In the genomic region with DNA sequence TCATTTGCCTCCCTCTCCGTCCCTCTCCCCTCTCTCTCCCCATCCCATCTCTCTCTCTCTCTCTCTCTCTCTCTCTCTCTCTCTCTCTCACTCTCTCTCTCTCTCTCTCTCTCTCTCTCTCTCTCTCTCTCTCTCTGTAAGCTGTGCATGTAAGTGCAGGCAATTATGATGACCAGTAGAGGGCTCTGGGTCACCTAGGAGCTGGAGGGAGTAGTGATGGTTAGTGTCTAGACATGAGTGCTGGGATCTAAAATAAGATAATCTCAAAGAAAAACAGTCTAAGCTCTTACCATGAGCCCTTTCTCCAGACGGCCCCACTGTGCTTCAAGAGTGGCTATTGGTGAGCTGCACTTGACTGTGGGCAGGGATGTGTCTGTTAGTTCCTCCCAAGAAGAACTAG, we compare ENCODE assay signal across 20 mouse cellular contexts. TPM values are rescaled to one million over a fixed set of nuclear protein-coding genes. Genes with fewer than 3 reads are reported as not detected.
A peak's percentile ranks its signal among the peaks of the same experiment; 100 is the strongest.
DNase-seq lines count a peak whose midpoint lies in the region; ATAC-seq and TF ChIP-seq lines count a peak whose summit lies in the region.
"Had no signal": no experiment of that assay in that cellular context is flagged by ENCODE, and none has a peak within 500 bp of the region (broad histone marks: within the 10 kb centered on the region; RNA-seq: fewer than 3 reads in every experiment).

No protein-coding gene starts in this region.

- no peaks in the 10 kb centered on the region for H3K4me1 ChIP-seq in midbrain, postnatal 0 days (ENCODE audit: insufficient read depth, low read length)
- no peaks in the 10 kb centered on the region for H3K4me1 ChIP-seq in midbrain, embryonic 16.5 days (ENCODE audit: control insufficient read depth, insufficient read depth, low read length)
- H3K4me1 ChIP-seq in MEL (ENCODE audit: control insufficient read depth in 1 of 2, insufficient read depth in 2 of 2, low read length in 2 of 2), result no peaks in the 10 kb centered on the region
- H3K4me1 ChIP-seq in hindbrain, postnatal 0 days (ENCODE audit: insufficient read depth, low read length), result no peaks in the 10 kb centered on the region
- H3K4me1 ChIP-seq in forebrain, embryonic 11.5 days (replicated peaks; ENCODE audit: control insufficient read depth, insufficient read depth, low read length), result no peaks in the 10 kb centered on the region
- H3K4me1 ChIP-seq: embryonic facial prominence, embryonic 12.5 days; forebrain, embryonic 12.5 days; heart, embryonic 13.5 days; hindbrain, embryonic 15.5 days had no signal

- no peak; a peak in 1 of 4 replicates for TF ChIP-seq POLR2A in MEL (IDR thresholded peaks at IDR 0.05; ENCODE audit: control insufficient read depth in 1 of 2, insufficient read depth in 1 of 2, low read depth in 1 of 2, low read length in 2 of 2, poor library complexity in 1 of 2)

- no peak overlapping the region for H3K4me2 ChIP-seq in midbrain, postnatal 0 days (ENCODE audit: low read depth, low read length, poor library complexity, severe bottlenecking)
- no peak overlapping the region for H3K4me2 ChIP-seq in midbrain, embryonic 16.5 days (ENCODE audit: low read length)
- no peak overlapping the region for H3K4me2 ChIP-seq in hindbrain, postnatal 0 days (ENCODE audit: low read depth, low read length)
- no peak overlapping the region for H3K4me2 ChIP-seq in forebrain, embryonic 11.5 days (ENCODE audit: low read depth, low read length, severe bottlenecking)
- H3K4me2 ChIP-seq: embryonic facial prominence, embryonic 12.5 days; forebrain, embryonic 12.5 days; heart, embryonic 13.5 days; hindbrain, embryonic 15.5 days had no signal

- peak; percentile 34 for DNase-seq in heart, adult 11 months
- no peak for DNase-seq in heart, adult 9 months (ENCODE audit: low spot score in 2 of 2)
- DNase-seq in midbrain, postnatal 0 days (ENCODE audit: low spot score), result no peak
- DNase-seq in MEL (ENCODE audit: low read depth, low spot score), result peak; percentile 23
- peak; percentile 1 for DNase-seq in naive thymus-derived CD4-positive, alpha-beta T cell, adult 2 months (ENCODE audit: low read depth)
- no peak for DNase-seq in hindbrain, postnatal 0 days (ENCODE audit: low spot score)
- no peak for DNase-seq in forebrain, embryonic 11.5 days (ENCODE audit: low spot score)
- DNase-seq: adrenal gland, postnatal 14 days; cerebellum, adult 11-12 months; cerebellum, adult 9-10 months; cerebellum, postnatal 25 days; gastrocnemius, postnatal 14 days; heart, postnatal 36 days had no signal

- no peak overlapping the region for H3K27ac ChIP-seq in midbrain, postnatal 0 days (ENCODE audit: low read depth, low read length)
- no peak overlapping the region for H3K27ac ChIP-seq in midbrain, embryonic 16.5 days (ENCODE audit: low read length)
- H3K27ac ChIP-seq in MEL (ENCODE audit: control insufficient read depth, low read depth, low read length), result no peak overlapping the region
- H3K27ac ChIP-seq in hindbrain, postnatal 0 days, result no peak overlapping the region
- no peak overlapping the region for H3K27ac ChIP-seq in forebrain, embryonic 11.5 days (ENCODE audit: low read depth, low read length)
- H3K27ac ChIP-seq: embryonic facial prominence, embryonic 12.5 days; forebrain, embryonic 12.5 days; heart, embryonic 13.5 days; hindbrain, embryonic 15.5 days had no signal

- H3K36me3 ChIP-seq in midbrain, postnatal 0 days (ENCODE audit: insufficient read depth, low read length), result no peaks in the 10 kb centered on the region
- H3K36me3 ChIP-seq in midbrain, embryonic 16.5 days (ENCODE audit: control insufficient read depth, insufficient read depth, low read length), result no peaks in the 10 kb centered on the region
- H3K36me3 ChIP-seq in MEL (ENCODE audit: control insufficient read depth in 1 of 2, insufficient read depth in 2 of 2, low read length in 2 of 2), result no peaks in the 10 kb centered on the region; a peak in 1 of 4 replicates
- peaks cover 8% of the 10 kb centered on the region; the same call in 1 of the 2 replicates for H3K36me3 ChIP-seq in hindbrain, postnatal 0 days (ENCODE audit: insufficient read depth, low read length)
- H3K36me3 ChIP-seq in forebrain, embryonic 11.5 days (ENCODE audit: control insufficient read depth, insufficient read depth, low read length), result no peaks in the 10 kb centered on the region; the same call in 1 of the 2 replicates
- H3K36me3 ChIP-seq: hindbrain, embryonic 15.5 days had no signal

- no peak for TF ChIP-seq RAD21 in MEL (IDR thresholded peaks at IDR 0.05; ENCODE audit: low read depth, low read length)

- no peaks in the 10 kb centered on the region for H3K9me3 ChIP-seq in midbrain, postnatal 0 days (ENCODE audit: low read length)
- no peaks in the 10 kb centered on the region for H3K9me3 ChIP-seq in midbrain, embryonic 16.5 days (replicated peaks; ENCODE audit: control insufficient read depth, low read length, poor library complexity, severe bottlenecking)
- H3K9me3 ChIP-seq in MEL (replicated peaks; ENCODE audit: insufficient read depth, low read length), result no peaks in the 10 kb centered on the region
- no peaks in the 10 kb centered on the region for H3K9me3 ChIP-seq in hindbrain, postnatal 0 days (ENCODE audit: low read length)
- H3K9me3 ChIP-seq in forebrain, embryonic 11.5 days (ENCODE audit: control insufficient read depth, low read length), result no peaks in the 10 kb centered on the region
- H3K9me3 ChIP-seq: embryonic facial prominence, embryonic 12.5 days; forebrain, embryonic 12.5 days; heart, embryonic 13.5 days; hindbrain, embryonic 15.5 days had no signal

- no peak for TF ChIP-seq EP300 in MEL (IDR thresholded peaks at IDR 0.05; ENCODE audit: low read depth in 1 of 2, low read length in 2 of 2)

- no peak for ATAC-seq in midbrain, postnatal 0 days (ENCODE audit: low FRiP score)
- ATAC-seq in midbrain, embryonic 16.5 days, result no peak
- no peak for ATAC-seq in hindbrain, postnatal 0 days
- no peak for ATAC-seq in forebrain, embryonic 11.5 days (replicated peaks; ENCODE audit: low FRiP score)
- ATAC-seq: activated CD4-positive, CD25-positive, alpha-beta regulatory T cell, adult 4 months; forebrain, embryonic 16.5 days had no signal

- H3K4me3 ChIP-seq in midbrain, postnatal 0 days (ENCODE audit: low read depth, low read length), result no peak overlapping the region
- no peak overlapping the region for H3K4me3 ChIP-seq in midbrain, embryonic 16.5 days (ENCODE audit: low read depth, low read length)
- H3K4me3 ChIP-seq in MEL (ENCODE audit: control insufficient read depth in 1 of 2, insufficient read depth in 1 of 2, low read depth in 2 of 2, low read length in 2 of 2), result no peak overlapping the region
- no peak overlapping the region for H3K4me3 ChIP-seq in hindbrain, postnatal 0 days (ENCODE audit: low read length)
- H3K4me3 ChIP-seq in forebrain, embryonic 11.5 days (ENCODE audit: low read depth, low read length), result no peak overlapping the region
- H3K4me3 ChIP-seq: embryonic facial prominence, embryonic 12.5 days; forebrain, embryonic 12.5 days; heart, embryonic 13.5 days; hindbrain, embryonic 15.5 days had no signal

- TF ChIP-seq CTCF in midbrain, postnatal 0 days (IDR thresholded peaks at IDR 0.05), result peak; percentile 1; the same call in 1 of the 2 replicates
- peak in 2 of 3 experiments; percentile 22 to 23; a peak in 2 of 6 replicates for TF ChIP-seq CTCF in MEL (IDR thresholded peaks at IDR 0.05 in 2 of 3, conservative IDR thresholded peaks at IDR 0.05 in 1 of 3; ENCODE audit: control insufficient read depth in 1 of 3, insufficient read depth in 1 of 3, low read depth in 2 of 3, low read length in 3 of 3, poor library complexity in 1 of 3, severe bottlenecking in 1 of 3)
- no peak for TF ChIP-seq CTCF in hindbrain, postnatal 0 days (IDR thresholded peaks at IDR 0.05; ENCODE audit: low read depth)

- no peaks in the 10 kb centered on the region for H3K27me3 ChIP-seq in midbrain, postnatal 0 days (ENCODE audit: insufficient read depth, low read length)
- H3K27me3 ChIP-seq in midbrain, embryonic 16.5 days (ENCODE audit: control insufficient read depth, insufficient read depth, low read depth, low read length), result no peaks in the 10 kb centered on the region
- no peaks in the 10 kb centered on the region for H3K27me3 ChIP-seq in MEL (ENCODE audit: control insufficient read depth in 1 of 2, insufficient read depth in 2 of 2, low read length in 2 of 2)
- no peaks in the 10 kb centered on the region for H3K27me3 ChIP-seq in hindbrain, postnatal 0 days (ENCODE audit: insufficient read depth, low read length)
- H3K27me3 ChIP-seq in forebrain, embryonic 11.5 days (ENCODE audit: control insufficient read depth, insufficient read depth, low read length), result no peaks in the 10 kb centered on the region
- H3K27me3 ChIP-seq: embryonic facial prominence, embryonic 12.5 days; forebrain, embryonic 12.5 days; heart, embryonic 13.5 days; hindbrain, embryonic 15.5 days had no signal

- WGBS in midbrain, postnatal 0 days, result 71% methylated on average over 2 of the region's 2 CpGs
- WGBS in midbrain, embryonic 16.5 days, result 72% methylated on average over 2 of the region's 2 CpGs
- 64% methylated on average over 2 of the region's 2 CpGs for WGBS in hindbrain, postnatal 0 days
- 59% methylated on average over 2 of the region's 2 CpGs for WGBS in forebrain, embryonic 11.5 days

- no peak overlapping the region for H3K9ac ChIP-seq in midbrain, postnatal 0 days (replicated peaks; ENCODE audit: low read length, poor library complexity, severe bottlenecking)
- H3K9ac ChIP-seq in midbrain, embryonic 16.5 days (ENCODE audit: low read depth, low read length), result no peak overlapping the region
- no peak overlapping the region for H3K9ac ChIP-seq in MEL (ENCODE audit: control insufficient read depth, low read depth, low read length, poor library complexity, severe bottlenecking)
- no peak overlapping the region for H3K9ac ChIP-seq in hindbrain, postnatal 0 days (replicated peaks; ENCODE audit: low read length)
- H3K9ac ChIP-seq in forebrain, embryonic 11.5 days (ENCODE audit: low read length), result no peak overlapping the region
- H3K9ac ChIP-seq: embryonic facial prominence, embryonic 12.5 days; forebrain, embryonic 12.5 days; heart, embryonic 13.5 days; hindbrain, embryonic 15.5 days had no signal

- H3K79me2 ChIP-seq in MEL (ENCODE audit: control insufficient read depth, insufficient read depth, low read length, poor library complexity), result no peaks in the 10 kb centered on the region

RNA-seq across cellular contexts. Expression of a gene that starts 31.6 kb away (rescaled TPM):
- total RNA-seq in midbrain, postnatal 0 days (2014; rRNA removed), result 5.6 and 6.7 TPM in 2 replicates
- 2.2 and 2.5 TPM in 2 replicates for polyA plus RNA-seq in midbrain, postnatal 0 days (2015; fragmentation: Nextera tagmentation; extraction: Ambion mirVana)
- 4.0 and 4.5 TPM in 2 replicates for polyA plus RNA-seq in midbrain, embryonic 16.5 days (2015; fragmentation: Nextera tagmentation; extraction: Ambion mirVana)
- 26.9 and 27.2 TPM in 2 replicates for total RNA-seq in MEL (2012; rRNA removed)
- polyA plus RNA-seq in MEL (2012; ENCODE audit: insufficient read depth in 1 of 2, insufficient read length in 2 of 2, low read depth in 1 of 2, low replicate concordance in 2 of 2, missing spikeins in 1 of 2), result 10 to 100 TPM in 1 of 2 experiments, not detected in 1; 32.7 TPM
- 12.4 and 13.9 TPM in 2 replicates for total RNA-seq in hindbrain, postnatal 0 days (2014; rRNA removed)
- polyA plus RNA-seq in hindbrain, postnatal 0 days (2015; fragmentation: Nextera tagmentation; extraction: Ambion mirVana), result 4.0 and 5.0 TPM in 2 replicates
- 29.0 and 31.4 TPM in 2 replicates for polyA plus RNA-seq in forebrain, embryonic 11.5 days (2014; fragmentation: Nextera tagmentation; extraction: Ambion mirVana)

RNA-seq across cellular contexts. Expression of a gene that starts 43.5 kb away (rescaled TPM):
- total RNA-seq in midbrain, postnatal 0 days (2014; rRNA removed), result 44.1 and 54.8 TPM in 2 replicates
- 41.7 and 43.8 TPM in 2 replicates for polyA plus RNA-seq in midbrain, postnatal 0 days (2015; fragmentation: Nextera tagmentation; extraction: Ambion mirVana)
- polyA plus RNA-seq in midbrain, embryonic 16.5 days (2015; fragmentation: Nextera tagmentation; extraction: Ambion mirVana), result 45.5 and 50.2 TPM in 2 replicates
- total RNA-seq in MEL (2012; rRNA removed), result 37.0 and 37.8 TPM in 2 replicates
- polyA plus RNA-seq in MEL (2012; ENCODE audit: insufficient read depth in 1 of 2, insufficient read length in 2 of 2, low read depth in 1 of 2, low replicate concordance in 2 of 2, missing spikeins in 1 of 2), result 10 to 100 TPM in 1 of 2 experiments, not detected in 1; 58.6 TPM
- total RNA-seq in hindbrain, postnatal 0 days (2014; rRNA removed), result 60.9 and 61.5 TPM in 2 replicates
- 41.4 and 41.9 TPM in 2 replicates for polyA plus RNA-seq in hindbrain, postnatal 0 days (2015; fragmentation: Nextera tagmentation; extraction: Ambion mirVana)
- 24.9 and 29.4 TPM in 2 replicates for polyA plus RNA-seq in forebrain, embryonic 11.5 days (2014; fragmentation: Nextera tagmentation; extraction: Ambion mirVana)

RNA-seq across cellular contexts. Expression of a gene that starts 53.5 kb away (rescaled TPM):
- 111 and 125 TPM in 2 replicates for total RNA-seq in midbrain, postnatal 0 days (2014; rRNA removed)
- polyA plus RNA-seq in midbrain, postnatal 0 days (2015; fragmentation: Nextera tagmentation; extraction: Ambion mirVana), result 419 and 445 TPM in 2 replicates
- 345 and 357 TPM in 2 replicates for polyA plus RNA-seq in midbrain, embryonic 16.5 days (2015; fragmentation: Nextera tagmentation; extraction: Ambion mirVana)
- 150 and 169 TPM in 2 replicates for total RNA-seq in MEL (2012; rRNA removed)
- polyA plus RNA-seq in MEL (2012; ENCODE audit: insufficient read depth in 1 of 2, insufficient read length in 2 of 2, low read depth in 1 of 2, low replicate concordance in 2 of 2, missing spikeins in 1 of 2), result 100 to 1,000 TPM in 1 of 2 experiments, not detected in 1; 178 TPM
- 73.4 and 73.6 TPM in 2 replicates for total RNA-seq in hindbrain, postnatal 0 days (2014; rRNA removed)
- 481 and 484 TPM in 2 replicates for polyA plus RNA-seq in hindbrain, postnatal 0 days (2015; fragmentation: Nextera tagmentation; extraction: Ambion mirVana)
- polyA plus RNA-seq in forebrain, embryonic 11.5 days (2014; fragmentation: Nextera tagmentation; extraction: Ambion mirVana), result 313 and 317 TPM in 2 replicates

Comparison
In these comparisons a context has a peak if more than half of its experiments do, and no peak if none do; other contexts are left out.
1. DNase-seq: peak in heart, adult 11 months (single experiment), MEL (single experiment) and naive thymus-derived CD4-positive, alpha-beta T cell, adult 2 months (single experiment); none in heart, adult 9 months (0 of 2), midbrain, postnatal 0 days (single experiment), hindbrain, postnatal 0 days (single experiment) and forebrain, embryonic 11.5 days (single experiment).